Mouse (Mus musculus) macrophage (primary cell): ENCODE results near the gene Susd1. TPM values are rescaled to one million over a fixed set of nuclear protein-coding genes. Genes with fewer than 3 reads are reported as not detected.

Experiments
- H3K27ac ChIP-seq: fragments of 350-480 bp; formaldehyde crosslinking; 2 replicates; pipeline ENCODE4 v1.9.0; 2021
- H3K36me3 ChIP-seq: fragments of 350-480 bp; formaldehyde crosslinking; 2 replicates; pipeline ENCODE4 v1.9.0; 2021; ENCODE audit errors: inconsistent target
- H3K4me3 ChIP-seq: fragments of 350-480 bp; formaldehyde crosslinking; 2 replicates; pipeline ENCODE4 v1.9.0; 2021; ENCODE audit errors: inconsistent target
- H3K79me2 ChIP-seq: fragments of 350-480 bp; formaldehyde crosslinking; 2 replicates; pipeline ENCODE4 v1.9.0; 2021; ENCODE audit errors: inconsistent target
- whole genome bisulfite sequencing: methylation state at CpG from one replicate; pipeline ENCODE4 v1.1.7; 2026; ENCODE audit warnings: inconsistent platforms; ENCODE audit not compliant: missing documents; 5-methylcytosine and 5-hydroxymethylcytosine counted together
- polyA plus RNA-seq: library from polyadenylated mRNA; stranded (reverse); fragments of 250-400 nt; gene quantifications from 3 replicates; pipeline ENCODE4 v1.2.4, GENCODE M21; 2018; ENCODE audit warnings: inconsistent platforms

The Susd1 gene
- polyA plus RNA-seq, 1 experiment from 2014 or later = 18.4 TPM

- H3K4me3 ChIP-seq = no peak overlapping the region
- 94% methylated on average over 7 of the region's 7 CpGs for WGBS
- H3K79me2 ChIP-seq = no peaks in the 10 kb centered on the region
- no peak overlapping the region for H3K27ac ChIP-seq
- no peaks in the 10 kb centered on the region for H3K36me3 ChIP-seq
Observed at GRCm38 (mm10) chr4:59335101-59335500, 103.3 kb downstream of the Susd1 start.

- no peaks in the 10 kb centered on the region for H3K79me2 ChIP-seq
- no peaks in the 10 kb centered on the region for H3K36me3 ChIP-seq
- no peak overlapping the region for H3K27ac ChIP-seq
- WGBS = 95% methylated on average over 4 of the region's 4 CpGs
- no peak overlapping the region for H3K4me3 ChIP-seq
Observed at GRCm38 (mm10) chr4:59334236-59334635, 104.2 kb downstream of the Susd1 start.

GRCm38 (mm10) chr4:59333424-59333895 is 105.0 kb downstream of the Susd1 start:
- H3K4me3 ChIP-seq = no peak overlapping the region
- WGBS = 88% methylated on average over 14 of the region's 14 CpGs
- H3K27ac ChIP-seq = no peak overlapping the region
- H3K36me3 ChIP-seq = no peaks in the 10 kb centered on the region
- H3K79me2 ChIP-seq = no peaks in the 10 kb centered on the region

GRCm38 (mm10) chr4:59332691-59333423 is 105.6 kb downstream of the Susd1 start:
- H3K27ac ChIP-seq = peak overlapping the region; percentile 92

GRCm38 (mm10) chr4:59332089-59332488 is 106.3 kb downstream of the Susd1 start:
- Histone ChIP-seq H3K27ac (peak overlapping the region; percentile 92), H3K79me2 (no peaks in the 10 kb centered on the region), H3K4me3 (no peak overlapping the region), H3K36me3 (no peaks in the 10 kb centered on the region)
- 17% methylated on average over 5 of the region's 5 CpGs for WGBS

More at GRCm38 (mm10) chr4:59332691-59333423, 105.6 kb downstream of the Susd1 start:
- Histone ChIP-seq H3K79me2 (no peaks in the 10 kb centered on the region), H3K36me3 (no peaks in the 10 kb centered on the region), H3K4me3 (no peak overlapping the region)
- 91% methylated on average over 9 of the region's 9 CpGs for WGBS

- Histone ChIP-seq H3K27ac (peak overlapping the region; percentile 92), H3K4me3 (no peak overlapping the region), H3K79me2 (no peaks in the 10 kb centered on the region), H3K36me3 (no peaks in the 10 kb centered on the region)
- 1% methylated on average over 9 of the region's 9 CpGs for WGBS
Observed at GRCm38 (mm10) chr4:59331633-59332032, 106.8 kb downstream of the Susd1 start.

- no peak overlapping the region for H3K4me3 ChIP-seq
- 34% methylated on average over 10 of the region's 10 CpGs for WGBS
Observed at GRCm38 (mm10) chr4:59330961-59331604, 107.3 kb downstream of the Susd1 start.

GRCm38 (mm10) chr4:59329461-59330304 is 108.8 kb downstream of the Susd1 start:
- Histone ChIP-seq H3K4me3 (no peak overlapping the region), H3K36me3 (no peaks in the 10 kb centered on the region), H3K79me2 (no peaks in the 10 kb centered on the region), H3K27ac (no peak overlapping the region)
- 94% methylated on average over 13 of the region's 19 CpGs for WGBS

More at GRCm38 (mm10) chr4:59330961-59331604, 107.3 kb downstream of the Susd1 start:
- H3K79me2 ChIP-seq = no peaks in the 10 kb centered on the region
- H3K27ac ChIP-seq = peak overlapping the region; percentile 92
- no peaks in the 10 kb centered on the region for H3K36me3 ChIP-seq

- Histone ChIP-seq H3K79me2 (no peaks in the 10 kb centered on the region), H3K36me3 (no peaks in the 10 kb centered on the region), H3K27ac (no peak overlapping the region), H3K4me3 (no peak overlapping the region)
- WGBS = 92% methylated on average over 7 of the region's 7 CpGs
Observed at GRCm38 (mm10) chr4:59328821-59329220, 109.6 kb downstream of the Susd1 start.

- H3K36me3 ChIP-seq = no peaks in the 10 kb centered on the region
- no peaks in the 10 kb centered on the region for H3K79me2 ChIP-seq
- H3K27ac ChIP-seq = no peak overlapping the region
- H3K4me3 ChIP-seq = no peak overlapping the region
- 100% methylated on average over 4 of the region's 5 CpGs for WGBS
Observed at GRCm38 (mm10) chr4:59327986-59328385, 110.4 kb downstream of the Susd1 start.

- WGBS = 93% methylated on average over 6 of the region's 6 CpGs
Observed at GRCm38 (mm10) chr4:59326031-59326760, 112.2 kb downstream of the Susd1 start.

GRCm38 (mm10) chr4:59324317-59324716 is 114.1 kb downstream of the Susd1 start:
- H3K36me3 ChIP-seq = no peaks in the 10 kb centered on the region
- H3K79me2 ChIP-seq = no peaks in the 10 kb centered on the region
- H3K27ac ChIP-seq = no peak overlapping the region
- H3K4me3 ChIP-seq = no peak overlapping the region
- WGBS = 92% methylated on average over 5 of the region's 5 CpGs

More at GRCm38 (mm10) chr4:59326031-59326760, 112.2 kb downstream of the Susd1 start:
- Histone ChIP-seq H3K27ac (no peak overlapping the region), H3K4me3 (no peak overlapping the region), H3K79me2 (no peaks in the 10 kb centered on the region), H3K36me3 (no peaks in the 10 kb centered on the region)

- no peaks in the 10 kb centered on the region for H3K79me2 ChIP-seq
- no peaks in the 10 kb centered on the region for H3K36me3 ChIP-seq
- H3K27ac ChIP-seq = no peak overlapping the region
- no peak overlapping the region for H3K4me3 ChIP-seq
- WGBS = 94% methylated on average over 7 of the region's 7 CpGs
Observed at GRCm38 (mm10) chr4:59323231-59323651, 115.2 kb downstream of the Susd1 start.

GRCm38 (mm10) chr4:59322733-59323132 is 115.7 kb downstream of the Susd1 start:
- no peak overlapping the region for H3K27ac ChIP-seq
- no peaks in the 10 kb centered on the region for H3K36me3 ChIP-seq
- WGBS = 91% methylated on average over 3 of the region's 3 CpGs

More at GRCm38 (mm10) chr4:59322733-59323132, 115.7 kb downstream of the Susd1 start:
- no peak overlapping the region for H3K4me3 ChIP-seq
- no peaks in the 10 kb centered on the region for H3K79me2 ChIP-seq
